Mouse (Mus musculus): ENCODE measurements around the gene Tgoln1. TPM values are rescaled to one million over a fixed set of nuclear protein-coding genes. Genes with fewer than 3 reads are reported as not detected.
A peak's percentile ranks its signal among the peaks of the same experiment; 100 is the strongest.

Gene Tgoln1
- polyA plus RNA-seq, 1 experiment from 2014 or later = 28.8 TPM

DNA sequence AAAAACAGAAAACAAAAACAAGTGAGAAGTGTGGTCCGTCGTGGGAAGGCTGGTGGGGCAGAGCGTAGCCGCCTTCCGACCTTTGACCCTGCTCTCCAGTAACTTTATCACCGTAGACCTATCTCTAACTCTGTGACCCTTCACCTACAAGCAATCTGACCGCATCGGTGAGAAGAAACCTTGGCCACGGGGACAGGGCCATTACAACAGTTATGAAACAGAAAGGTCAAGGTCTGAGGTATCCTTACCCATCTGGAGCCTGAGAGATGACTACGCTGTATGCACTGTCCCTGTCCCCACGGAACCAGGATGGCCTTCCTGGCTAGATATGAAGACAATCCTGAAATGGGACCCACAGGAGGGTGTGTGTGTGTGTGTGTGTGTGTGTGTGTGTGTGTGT lies 32.6 kb downstream of the Tgoln1 start:
- H3K27me3 ChIP-seq = no peaks in the 10 kb centered on the region
- H3K4me3 ChIP-seq = no peak overlapping the region
- no peak for ATAC-seq
- H3K36me3 ChIP-seq (ENCODE audit: poor library complexity, severe bottlenecking) = peaks cover 13% of the 10 kb centered on the region; the same call in 1 of the 2 replicates
- 86% methylated on average over 11 of the region's 11 CpGs for WGBS
- H3K27ac ChIP-seq = no peak overlapping the region
- no peak overlapping the region for H3K4me2 ChIP-seq
- H3K9ac ChIP-seq = no peak overlapping the region
- H3K4me1 ChIP-seq = no peaks in the 10 kb centered on the region
- no peaks in the 10 kb centered on the region for H3K9me3 ChIP-seq (replicated peaks)

DNA sequence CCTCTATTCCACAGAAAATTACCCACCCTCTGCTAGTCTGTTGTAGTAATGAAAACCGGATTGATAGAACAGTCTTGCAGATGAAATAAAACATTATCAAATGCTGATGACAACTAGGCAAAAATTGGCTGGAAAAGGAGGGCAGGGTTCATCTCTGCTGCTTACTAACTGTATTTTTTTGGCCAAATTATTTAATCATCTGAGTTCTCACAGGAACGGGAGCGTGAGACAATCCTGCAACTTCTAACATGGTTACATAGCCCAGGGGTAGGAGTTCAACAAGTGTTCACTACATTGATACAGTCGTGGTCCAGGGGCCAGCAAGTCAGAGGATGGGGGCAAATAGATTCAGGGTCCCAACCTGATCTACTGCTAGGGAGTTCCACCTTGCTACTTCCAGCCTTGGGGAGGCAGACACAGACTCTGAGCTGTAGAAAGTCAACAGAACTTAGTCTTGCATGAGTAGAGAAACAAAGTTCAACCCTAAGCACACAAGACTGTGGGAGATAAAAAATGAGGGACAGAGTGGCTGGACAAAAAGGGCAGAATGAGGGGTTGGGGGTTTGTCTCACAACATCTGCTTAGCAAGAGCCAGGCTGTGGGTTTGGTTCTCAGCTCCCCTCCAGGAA lies 33.5 kb downstream of the Tgoln1 start:
- H3K9me3 ChIP-seq (replicated peaks) = no peaks in the 10 kb centered on the region
- H3K27ac ChIP-seq = no peak overlapping the region
- no peak overlapping the region for H3K9ac ChIP-seq
- no peak overlapping the region for H3K4me3 ChIP-seq
- ATAC-seq = no peak
- 88% methylated on average over 4 of the region's 4 CpGs for WGBS
- peaks cover 18% of the 10 kb centered on the region; the same call in 1 of the 2 replicates for H3K36me3 ChIP-seq (ENCODE audit: poor library complexity, severe bottlenecking)
- H3K4me1 ChIP-seq = no peaks in the 10 kb centered on the region
- H3K27me3 ChIP-seq = no peaks in the 10 kb centered on the region
- H3K4me2 ChIP-seq = no peak overlapping the region

- no peak overlapping the region for H3K4me3 ChIP-seq
- H3K36me3 ChIP-seq (ENCODE audit: poor library complexity, severe bottlenecking) = peaks cover 24% of the 10 kb centered on the region; the same call in 1 of the 2 replicates
- H3K4me1 ChIP-seq = no peaks in the 10 kb centered on the region
- no peaks in the 10 kb centered on the region for H3K9me3 ChIP-seq (replicated peaks)
- H3K27ac ChIP-seq = no peak overlapping the region
- H3K9ac ChIP-seq = no peak overlapping the region
- H3K27me3 ChIP-seq = no peaks in the 10 kb centered on the region
- no peak for ATAC-seq
- no peak overlapping the region for H3K4me2 ChIP-seq
- WGBS = 75% methylated on average over 11 of the region's 11 CpGs
These were observed 35.0 kb downstream of the Tgoln1 start for GRCm38 (mm10) chr6:72581625-72582382.

GRCm38 (mm10) chr6:72576041-72576440 lies 40.8 kb downstream of the Tgoln1 start:
- Histone ChIP-seq H3K4me2 (no peak overlapping the region), H3K4me1 (no peaks in the 10 kb centered on the region), H3K27ac (no peak overlapping the region), H3K27me3 (no peaks in the 10 kb centered on the region), H3K9me3 (replicated peaks) (no peaks in the 10 kb centered on the region), H3K9ac (no peak overlapping the region), H3K36me3 (ENCODE audit: poor library complexity, severe bottlenecking) (peaks cover 36% of the 10 kb centered on the region; the same call in 1 of the 2 replicates), H3K4me3 (no peak overlapping the region)
- 97% methylated on average over 3 of the region's 3 CpGs for WGBS
- ATAC-seq = no peak

- no peaks in the 10 kb centered on the region for H3K9me3 ChIP-seq (replicated peaks)
- H3K27ac ChIP-seq = no peak overlapping the region
- no peak overlapping the region for H3K4me3 ChIP-seq
- no peak overlapping the region for H3K9ac ChIP-seq
- no peaks in the 10 kb centered on the region for H3K4me1 ChIP-seq
- WGBS = 73% methylated on average over 3 of the region's 3 CpGs
- no peak for ATAC-seq
- H3K27me3 ChIP-seq = no peaks in the 10 kb centered on the region
- peaks cover 21% of the 10 kb centered on the region; the same call in 1 of the 2 replicates for H3K36me3 ChIP-seq (ENCODE audit: poor library complexity, severe bottlenecking)
- no peak overlapping the region for H3K4me2 ChIP-seq
These were observed 45.0 kb downstream of the Tgoln1 start for GRCm38 (mm10) chr6:72571826-72572225.

DNA sequence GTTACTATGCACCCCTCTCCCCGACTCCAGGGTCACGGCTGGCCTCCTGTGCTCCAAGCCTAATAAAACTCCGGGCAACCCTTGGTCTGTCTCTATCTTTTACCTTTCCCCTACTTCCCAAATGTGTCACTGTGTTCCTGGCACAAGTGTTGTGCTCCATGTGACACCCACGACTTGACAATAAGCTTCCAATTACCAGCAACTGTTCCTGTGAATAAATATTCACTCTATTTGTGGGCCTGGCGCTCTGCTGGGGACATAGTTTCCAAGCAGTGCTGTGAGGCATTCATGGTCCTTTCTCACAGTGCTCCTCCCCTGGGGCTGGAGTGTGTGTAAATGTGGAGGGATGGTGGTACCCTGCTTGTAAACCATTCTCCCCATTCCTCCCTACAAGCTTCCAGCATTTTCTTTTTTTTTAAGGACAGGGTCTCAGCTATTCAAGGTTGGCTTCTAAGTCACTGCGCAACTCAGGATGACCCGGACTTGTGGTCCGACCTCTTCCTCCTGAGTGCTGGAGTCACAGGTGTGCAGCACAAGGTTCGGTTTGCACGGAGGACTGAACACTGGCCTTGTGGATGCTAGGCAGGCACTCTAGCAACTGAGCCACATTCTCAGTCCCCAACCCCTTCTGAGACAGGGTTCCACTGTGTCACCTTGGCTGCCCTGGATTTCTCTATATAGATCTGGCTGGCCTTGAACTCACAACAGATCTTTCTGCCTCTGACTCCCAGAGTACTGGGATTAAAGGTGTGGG lies 46.0 kb downstream of the Tgoln1 start:
- Histone ChIP-seq H3K9ac (no peak overlapping the region), H3K27me3 (no peaks in the 10 kb centered on the region), H3K9me3 (replicated peaks) (no peaks in the 10 kb centered on the region), H3K4me3 (no peak overlapping the region), H3K27ac (no peak overlapping the region), H3K36me3 (ENCODE audit: poor library complexity, severe bottlenecking) (peaks cover 17% of the 10 kb centered on the region; the same call in 1 of the 2 replicates), H3K4me2 (no peak overlapping the region), H3K4me1 (0 out of 2 replicates have a peak, but pooled peaks cover 1% of the 10 kb centered on the region)
- 87% methylated on average over 10 of the region's 10 CpGs for WGBS
- no peak for ATAC-seq

GRCm38 (mm10) chr6:72568736-72569135 lies 48.1 kb downstream of the Tgoln1 start:
- Histone ChIP-seq H3K9me3 (replicated peaks) (no peaks in the 10 kb centered on the region), H3K27ac (no peak overlapping the region), H3K4me3 (no peak overlapping the region), H3K4me2 (no peak overlapping the region), H3K27me3 (no peaks in the 10 kb centered on the region), H3K36me3 (ENCODE audit: poor library complexity, severe bottlenecking) (peaks cover 5% of the 10 kb centered on the region; the same call in 1 of the 2 replicates), H3K9ac (no peak overlapping the region), H3K4me1 (0 out of 2 replicates have a peak, but pooled peaks cover 2% of the 10 kb centered on the region)
- ATAC-seq = no peak
- 95% methylated on average over 10 of the region's 10 CpGs for WGBS

GRCm38 (mm10) chr6:72567508-72567907 lies 49.3 kb downstream of the Tgoln1 start:
- Histone ChIP-seq H3K4me3 (no peak overlapping the region), H3K4me2 (no peak overlapping the region), H3K27me3 (no peaks in the 10 kb centered on the region), H3K27ac (no peak overlapping the region), H3K9ac (no peak overlapping the region), H3K4me1 (0 out of 2 replicates have a peak, but pooled peaks cover 2% of the 10 kb centered on the region), H3K9me3 (replicated peaks) (no peaks in the 10 kb centered on the region), H3K36me3 (ENCODE audit: poor library complexity, severe bottlenecking) (peaks cover 5% of the 10 kb centered on the region; the same call in 1 of the 2 replicates)
- 84% methylated on average over 5 of the region's 5 CpGs for WGBS
- ATAC-seq = no peak

GRCm38 (mm10) chr6:72566044-72566443 lies 50.8 kb downstream of the Tgoln1 start:
- H3K9me3 ChIP-seq (replicated peaks) = no peaks in the 10 kb centered on the region
- 0 out of 2 replicates have a peak, but pooled peaks cover 2% of the 10 kb centered on the region for H3K4me1 ChIP-seq
- H3K36me3 ChIP-seq (ENCODE audit: poor library complexity, severe bottlenecking) = 0 out of 2 replicates have a peak, but pooled peaks cover 5% of the 10 kb centered on the region
- H3K4me3 ChIP-seq = no peak overlapping the region
- H3K9ac ChIP-seq = no peak overlapping the region
- H3K4me2 ChIP-seq = no peak overlapping the region
- H3K27me3 ChIP-seq = no peaks in the 10 kb centered on the region
- H3K27ac ChIP-seq = no peak overlapping the region
- WGBS = 0% methylated on average over 4 of the region's 4 CpGs
- peak; percentile 86 for ATAC-seq

GRCm38 (mm10) chr6:72565506-72565905 lies 51.3 kb downstream of the Tgoln1 start:
- Histone ChIP-seq H3K27me3 (no peaks in the 10 kb centered on the region), H3K4me2 (no peak overlapping the region), H3K36me3 (ENCODE audit: poor library complexity, severe bottlenecking) (0 out of 2 replicates have a peak, but pooled peaks cover 5% of the 10 kb centered on the region), H3K9ac (no peak overlapping the region), H3K27ac (no peak overlapping the region), H3K4me3 (no peak overlapping the region), H3K4me1 (0 out of 2 replicates have a peak, but pooled peaks cover 2% of the 10 kb centered on the region), H3K9me3 (replicated peaks) (no peaks in the 10 kb centered on the region)
- ATAC-seq = peak; percentile 17; the same call in 1 of the 2 replicates
- WGBS = 71% methylated on average over 7 of the region's 7 CpGs

DNA sequence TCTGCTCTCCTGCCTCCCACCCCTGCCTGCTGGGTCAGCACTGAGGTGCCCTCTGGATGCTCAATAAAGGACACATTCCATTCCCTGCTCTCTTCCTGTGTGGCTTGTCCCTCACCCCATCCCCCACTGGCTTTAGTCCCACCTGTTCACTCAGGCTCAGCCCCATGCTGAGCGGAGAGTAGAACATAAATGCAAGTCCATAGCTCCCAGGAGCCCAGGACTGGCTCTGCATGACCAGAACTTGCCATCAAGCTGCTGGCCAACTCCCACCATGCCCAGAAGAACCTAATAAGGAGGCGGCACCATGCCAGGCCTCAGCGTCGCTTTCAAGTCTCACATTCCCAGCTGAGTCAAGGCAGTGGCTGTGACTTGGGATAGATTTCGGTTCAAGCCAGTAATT lies 53.9 kb downstream of the Tgoln1 start:
- no peak overlapping the region for H3K9ac ChIP-seq
- no peak for ATAC-seq
- H3K4me1 ChIP-seq = 0 out of 2 replicates have a peak, but pooled peaks cover 9% of the 10 kb centered on the region
- 0 out of 2 replicates have a peak, but pooled peaks cover 2% of the 10 kb centered on the region for H3K36me3 ChIP-seq (ENCODE audit: poor library complexity, severe bottlenecking)
- no peak overlapping the region for H3K27ac ChIP-seq
- H3K27me3 ChIP-seq = no peaks in the 10 kb centered on the region
- no peak overlapping the region for H3K4me2 ChIP-seq
- H3K4me3 ChIP-seq = no peak overlapping the region
- H3K9me3 ChIP-seq (replicated peaks) = no peaks in the 10 kb centered on the region
- WGBS = 72% methylated on average over 5 of the region's 5 CpGs

DNA sequence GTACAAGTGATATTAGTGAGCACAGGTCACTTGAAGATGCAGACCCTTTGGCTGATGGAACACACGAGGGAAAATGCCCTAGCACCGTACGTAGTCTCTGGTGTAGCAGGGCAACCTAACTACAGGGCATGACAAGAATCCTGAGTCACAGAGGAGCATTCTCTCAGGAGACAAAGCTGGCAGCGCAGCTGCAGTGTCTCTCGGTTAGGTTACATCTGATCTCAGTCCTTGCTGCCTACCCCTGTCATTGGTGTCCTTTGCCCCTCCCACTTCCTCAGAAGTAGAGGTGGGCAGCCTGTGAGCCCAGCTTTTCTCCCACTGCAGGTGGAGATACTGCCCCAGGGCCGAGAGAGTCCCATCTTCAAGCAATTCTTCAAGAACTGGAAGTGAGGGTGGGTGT lies 54.3 kb downstream of the Tgoln1 start:
- Histone ChIP-seq H3K27ac (no peak overlapping the region), H3K4me1 (0 out of 2 replicates have a peak, but pooled peaks cover 9% of the 10 kb centered on the region), H3K9me3 (replicated peaks) (no peaks in the 10 kb centered on the region), H3K4me3 (no peak overlapping the region), H3K27me3 (no peaks in the 10 kb centered on the region), H3K4me2 (no peak overlapping the region), H3K36me3 (ENCODE audit: poor library complexity, severe bottlenecking) (no peaks in the 10 kb centered on the region), H3K9ac (no peak overlapping the region)
- 52% methylated on average over 6 of the region's 6 CpGs for WGBS
- no peak for ATAC-seq

Measured in forebrain, embryonic 13.5 days (tissue).